Mouse (Mus musculus) megakaryocyte, embryonic 14.5 days (primary cell): ENCODE results near the gene Dnmt3a.

Source experiments
- FLI1 ChIP-seq: IDR thresholded peaks from 2 replicates; pipeline ENCODE4 v1.6.1; 2012; ENCODE audit warnings: low read length, inconsistent platforms, mixed read lengths
- GATA1 ChIP-seq: IDR thresholded peaks from 3 replicates; pipeline ENCODE4 v1.6.1; 2012; ENCODE audit warnings: mixed read lengths, low read length, inconsistent platforms, borderline replicate concordance

DNA sequence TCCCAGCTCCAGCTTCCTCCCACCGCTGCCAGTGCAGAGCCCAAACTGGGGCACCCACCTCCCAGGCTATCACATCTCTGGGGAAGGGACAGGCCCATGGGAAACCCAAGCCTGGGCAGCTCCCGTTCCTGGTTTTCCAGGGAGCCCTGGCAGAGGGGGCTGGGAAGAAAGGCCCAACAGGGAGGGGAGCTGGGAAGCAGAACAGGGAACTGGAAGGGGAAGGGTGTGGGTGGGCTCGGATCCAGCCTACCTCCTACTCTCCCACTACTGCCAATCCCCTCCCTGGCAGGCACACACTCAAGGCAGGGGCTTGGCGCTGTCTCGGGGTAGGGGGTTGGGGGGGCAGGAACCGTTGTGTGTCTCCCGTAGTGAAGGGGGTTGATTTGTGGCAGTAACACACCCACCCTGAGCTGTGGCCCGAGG, 28.1 kb downstream of the Dnmt3a start:
- no peak for TF ChIP-seq GATA1
- TF ChIP-seq FLI1, result no peak
